Mouse (Mus musculus) ES-Bruce4 (cell line): ENCODE measurements around the gene Herc4.

ENCODE experiments used
- EP300 ChIP-seq: IDR thresholded peaks from 2 replicates; pipeline ENCODE4 v1.6.1; 2011; ENCODE audit warnings: low read depth, low read length; ENCODE audit not compliant: insufficient read depth
- POLR2A ChIP-seq: IDR thresholded peaks from one replicate; pipeline ENCODE4 v1.8.1; 2011; ENCODE audit warnings: low read length; ENCODE audit not compliant: insufficient read depth

DNA sequence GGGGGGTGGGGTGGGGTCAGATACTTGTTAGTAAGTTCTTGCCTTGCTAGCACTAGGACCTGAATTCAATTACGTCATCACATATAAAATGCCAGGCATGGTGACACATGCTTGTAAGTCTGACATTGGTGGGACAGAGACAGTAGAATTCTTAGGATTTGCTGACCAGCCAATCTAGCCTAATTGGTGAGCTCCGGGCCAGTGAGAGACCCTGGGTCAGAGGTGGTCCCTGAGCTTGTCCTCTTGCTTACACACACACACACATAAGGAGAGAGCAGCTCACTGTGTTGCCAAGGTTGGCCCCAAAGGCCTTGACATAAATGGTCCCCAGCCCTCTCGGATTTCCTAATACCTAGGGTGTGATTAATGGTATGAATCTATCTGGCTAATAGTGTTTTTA is 36.2 kb downstream of the Herc4 start:
- TF ChIP-seq POLR2A (no peak), EP300 (no peak)
